Mouse (Mus musculus): ENCODE measurements around the gene Prkce. TPM values are rescaled to one million over a fixed set of nuclear protein-coding genes. Genes with fewer than 3 reads are reported as not detected.

Gene Prkce
- polyA plus RNA-seq, 1 experiment from 2014 or later = 5.0 TPM

- H3K4me3 ChIP-seq (ENCODE audit: low read length) = no peak overlapping the region
- H3K27me3 ChIP-seq (replicated peaks; ENCODE audit: control insufficient read depth, insufficient read depth, low read length) = no peaks in the 10 kb centered on the region
- H3K27ac ChIP-seq (ENCODE audit: low read length) = no peak overlapping the region
- no peaks in the 10 kb centered on the region for H3K36me3 ChIP-seq (ENCODE audit: control insufficient read depth, insufficient read depth, low read length)
- no peak overlapping the region for H3K9ac ChIP-seq (ENCODE audit: low read depth, low read length)
- H3K4me2 ChIP-seq (ENCODE audit: low read depth, low read length) = no peak overlapping the region
- ATAC-seq = no peak
- WGBS = 89% methylated on average over 8 of the region's 8 CpGs
- no peaks in the 10 kb centered on the region for H3K4me1 ChIP-seq (ENCODE audit: control insufficient read depth, insufficient read depth, low read length)
- no peaks in the 10 kb centered on the region for H3K9me3 ChIP-seq (ENCODE audit: control insufficient read depth, low read length)
Observed at GRCm38 (mm10) chr17:86228850-86229249, 61.3 kb downstream of the Prkce start.

GRCm38 (mm10) chr17:86230141-86230633, 62.6 kb downstream of the Prkce start:
- H3K4me1 ChIP-seq (ENCODE audit: control insufficient read depth, insufficient read depth, low read length) = no peaks in the 10 kb centered on the region
- H3K36me3 ChIP-seq (ENCODE audit: control insufficient read depth, insufficient read depth, low read length) = no peaks in the 10 kb centered on the region
- WGBS = 88% methylated on average over 16 of the region's 16 CpGs

GRCm38 (mm10) chr17:86231741-86232179, 64.2 kb downstream of the Prkce start:
- WGBS = 53% methylated on average over 12 of the region's 12 CpGs
- Histone ChIP-seq H3K9me3 (ENCODE audit: control insufficient read depth, low read length) (no peaks in the 10 kb centered on the region), H3K4me2 (ENCODE audit: low read depth, low read length) (no peak overlapping the region), H3K4me3 (ENCODE audit: low read length) (no peak overlapping the region), H3K4me1 (ENCODE audit: control insufficient read depth, insufficient read depth, low read length) (no peaks in the 10 kb centered on the region; the same call in 1 of the 2 replicates), H3K27me3 (replicated peaks; ENCODE audit: control insufficient read depth, insufficient read depth, low read length) (no peaks in the 10 kb centered on the region), H3K36me3 (ENCODE audit: control insufficient read depth, insufficient read depth, low read length) (no peaks in the 10 kb centered on the region), H3K9ac (ENCODE audit: low read depth, low read length) (no peak overlapping the region), H3K27ac (ENCODE audit: low read length) (peak overlapping the region; percentile 27; the same call in 1 of the 2 replicates)
- peak; percentile 63; the same call in 1 of the 2 replicates for ATAC-seq

More at GRCm38 (mm10) chr17:86230141-86230633, 62.6 kb downstream of the Prkce start:
- Histone ChIP-seq H3K9ac (ENCODE audit: low read depth, low read length) (no peak overlapping the region), H3K4me3 (ENCODE audit: low read length) (no peak overlapping the region), H3K27ac (ENCODE audit: low read length) (no peak overlapping the region), H3K9me3 (ENCODE audit: control insufficient read depth, low read length) (no peaks in the 10 kb centered on the region), H3K4me2 (ENCODE audit: low read depth, low read length) (no peak overlapping the region), H3K27me3 (replicated peaks; ENCODE audit: control insufficient read depth, insufficient read depth, low read length) (no peaks in the 10 kb centered on the region)
- no peak for ATAC-seq

GRCm38 (mm10) chr17:86232248-86232647, 64.7 kb downstream of the Prkce start:
- 74% methylated on average over 4 of the region's 4 CpGs for WGBS
- no peak overlapping the region for H3K4me2 ChIP-seq (ENCODE audit: low read depth, low read length)
- H3K27ac ChIP-seq (ENCODE audit: low read length) = peak overlapping the region; percentile 27; the same call in 1 of the 2 replicates
- H3K27me3 ChIP-seq (replicated peaks; ENCODE audit: control insufficient read depth, insufficient read depth, low read length) = no peaks in the 10 kb centered on the region
- no peaks in the 10 kb centered on the region for H3K36me3 ChIP-seq (ENCODE audit: control insufficient read depth, insufficient read depth, low read length)
- no peaks in the 10 kb centered on the region for H3K9me3 ChIP-seq (ENCODE audit: control insufficient read depth, low read length)
- no peak for ATAC-seq
- H3K4me3 ChIP-seq (ENCODE audit: low read length) = no peak overlapping the region
- no peaks in the 10 kb centered on the region; the same call in 1 of the 2 replicates for H3K4me1 ChIP-seq (ENCODE audit: control insufficient read depth, insufficient read depth, low read length)
- H3K9ac ChIP-seq (ENCODE audit: low read depth, low read length) = no peak overlapping the region

GRCm38 (mm10) chr17:86234587-86235150, 67.1 kb downstream of the Prkce start:
- H3K27me3 ChIP-seq (replicated peaks; ENCODE audit: control insufficient read depth, insufficient read depth, low read length) = no peaks in the 10 kb centered on the region
- no peak for ATAC-seq

GRCm38 (mm10) chr17:86236026-86236712, 68.6 kb downstream of the Prkce start:
- no peak for ATAC-seq
- 86% methylated on average over 10 of the region's 10 CpGs for WGBS

More at GRCm38 (mm10) chr17:86234587-86235150, 67.1 kb downstream of the Prkce start:
- 74% methylated on average over 9 of the region's 9 CpGs for WGBS
- no peak overlapping the region for H3K27ac ChIP-seq (ENCODE audit: low read length)
- no peak overlapping the region for H3K9ac ChIP-seq (ENCODE audit: low read depth, low read length)
- no peak overlapping the region for H3K4me2 ChIP-seq (ENCODE audit: low read depth, low read length)
- no peaks in the 10 kb centered on the region for H3K9me3 ChIP-seq (ENCODE audit: control insufficient read depth, low read length)
- no peaks in the 10 kb centered on the region; the same call in 1 of the 2 replicates for H3K4me1 ChIP-seq (ENCODE audit: control insufficient read depth, insufficient read depth, low read length)
- H3K36me3 ChIP-seq (ENCODE audit: control insufficient read depth, insufficient read depth, low read length) = no peaks in the 10 kb centered on the region
- no peak overlapping the region for H3K4me3 ChIP-seq (ENCODE audit: low read length)

GRCm38 (mm10) chr17:86236861-86237763, 69.5 kb downstream of the Prkce start:
- no peak for ATAC-seq
- 86% methylated on average over 16 of the region's 16 CpGs for WGBS

More at GRCm38 (mm10) chr17:86236026-86236712, 68.6 kb downstream of the Prkce start:
- Histone ChIP-seq H3K4me1 (ENCODE audit: control insufficient read depth, insufficient read depth, low read length) (peaks cover 5% of the 10 kb centered on the region), H3K4me2 (ENCODE audit: low read depth, low read length) (no peak overlapping the region), H3K36me3 (ENCODE audit: control insufficient read depth, insufficient read depth, low read length) (no peaks in the 10 kb centered on the region), H3K27me3 (replicated peaks; ENCODE audit: control insufficient read depth, insufficient read depth, low read length) (no peaks in the 10 kb centered on the region), H3K9me3 (ENCODE audit: control insufficient read depth, low read length) (no peaks in the 10 kb centered on the region), H3K4me3 (ENCODE audit: low read length) (no peak overlapping the region), H3K9ac (ENCODE audit: low read depth, low read length) (no peak overlapping the region), H3K27ac (ENCODE audit: low read length) (no peak overlapping the region)

GRCm38 (mm10) chr17:86242291-86242690, 74.7 kb downstream of the Prkce start:
- no peak for ATAC-seq
- peaks cover 5% of the 10 kb centered on the region; the same call in 1 of the 2 replicates for H3K4me1 ChIP-seq (ENCODE audit: control insufficient read depth, insufficient read depth, low read length)
- H3K4me2 ChIP-seq (ENCODE audit: low read depth, low read length) = no peak overlapping the region
- H3K9me3 ChIP-seq (ENCODE audit: control insufficient read depth, low read length) = no peaks in the 10 kb centered on the region
- H3K4me3 ChIP-seq (ENCODE audit: low read length) = no peak overlapping the region
- 0 out of 2 replicates have a peak, but pooled peaks cover 2% of the 10 kb centered on the region for H3K36me3 ChIP-seq (ENCODE audit: control insufficient read depth, insufficient read depth, low read length)
- no peak overlapping the region for H3K9ac ChIP-seq (ENCODE audit: low read depth, low read length)
- H3K27me3 ChIP-seq (replicated peaks; ENCODE audit: control insufficient read depth, insufficient read depth, low read length) = no peaks in the 10 kb centered on the region
- 87% methylated on average over 9 of the region's 9 CpGs for WGBS
- no peak overlapping the region for H3K27ac ChIP-seq (ENCODE audit: low read length)

More at GRCm38 (mm10) chr17:86236861-86237763, 69.5 kb downstream of the Prkce start:
- Histone ChIP-seq H3K4me1 (ENCODE audit: control insufficient read depth, insufficient read depth, low read length) (peaks cover 5% of the 10 kb centered on the region), H3K27ac (ENCODE audit: low read length) (no peak overlapping the region), H3K36me3 (ENCODE audit: control insufficient read depth, insufficient read depth, low read length) (no peaks in the 10 kb centered on the region), H3K27me3 (replicated peaks; ENCODE audit: control insufficient read depth, insufficient read depth, low read length) (no peaks in the 10 kb centered on the region), H3K4me2 (ENCODE audit: low read depth, low read length) (no peak overlapping the region), H3K9ac (ENCODE audit: low read depth, low read length) (no peak overlapping the region), H3K4me3 (ENCODE audit: low read length) (no peak overlapping the region), H3K9me3 (ENCODE audit: control insufficient read depth, low read length) (no peaks in the 10 kb centered on the region)
